ENCODE assay signal across 13 mouse cellular contexts in genomic region chr4:53197842-53198241, GRCm38 (mm10). TPM values are rescaled to one million over a fixed set of nuclear protein-coding genes. Genes with fewer than 3 reads are reported as not detected.
DNase-seq lines count a peak whose midpoint lies in the region.
"Had no signal": no experiment of that assay in that cellular context is flagged by ENCODE, and none has a peak within 500 bp of the region (broad histone marks: within the 10 kb centered on the region; RNA-seq: fewer than 3 reads in every experiment).

No protein-coding gene starts in this region.

- intact Hi-C loops in heart, postnatal 25 days (cut with DNase I), result loop anchor here (2.0 to 10.0 kb wide), 4 partner anchors 19 to 397 kb away; no protein-coding TSS in a partner anchor
- intact Hi-C loops in heart, postnatal 10 days (cut with DNase I), result loop anchor here (2.0 kb wide), 1 partner anchor 21 kb away; no protein-coding TSS in a partner anchor

- peak; percentile 35 for DNase-seq in adrenal gland, adult 2 months
- DNase-seq in adrenal gland, postnatal 4 days (ENCODE audit: low spot score in 2 of 2), result no peak
- DNase-seq in heart, adult 9 months (ENCODE audit: low spot score in 2 of 2), result peak; percentile 40 to 43
- DNase-seq in heart, postnatal 25 days (ENCODE audit: low spot score), result no peak
- peak; percentile 28 to 32 for DNase-seq in heart, postnatal 10 days
- peak; percentile 63 for DNase-seq in skeletal muscle tissue, adult 2 months (ENCODE audit: low read depth, low spot score)
- no peak for DNase-seq in frontal cortex, postnatal 25 days (ENCODE audit: low spot score in 2 of 2)
- DNase-seq in B cell, adult 2 months, result no peak
- DNase-seq: cerebellum, postnatal 14 days; embryo, embryonic 11 days; layer of hippocampus, postnatal 36 days; liver; lung, embryonic 14.5 days had no signal

RNA-seq across cellular contexts. Expression of gene Abca1, which starts 38.1 kb away (rescaled TPM):
- 100 to 1,000 TPM; 137 to 213 TPM for total RNA-seq in adrenal gland, adult 2 months (2021)
- 15.7 and 27.8 TPM in 2 replicates for polyA plus RNA-seq in adrenal gland, adult 2 months (2012; rRNA removed)
- 100 to 1,000 TPM; 117 to 127 TPM for total RNA-seq in adrenal gland, postnatal 4 days (2021)
- total RNA-seq in heart, postnatal 25 days (2021), result 10 to 100 TPM; 13.6 to 19.7 TPM
- total RNA-seq in heart, postnatal 10 days (2021), result 10 to 100 TPM; 16.1 to 18.2 TPM

Comparison
In these comparisons a context has a peak if more than half of its experiments do, and no peak if none do; other contexts are left out.
1. DNase-seq: peak in adrenal gland, adult 2 months (single experiment), heart, adult 9 months (2 of 2), heart, postnatal 10 days (2 of 2) and skeletal muscle tissue, adult 2 months (single experiment); none in adrenal gland, postnatal 4 days (0 of 2), heart, postnatal 25 days (single experiment), frontal cortex, postnatal 25 days (0 of 2) and B cell, adult 2 months (0 of 2).
2. RNA of gene Abca1, which starts 38.1 kb away (total RNA-seq): 137 to 213 TPM in adrenal gland, adult 2 months and 117 to 127 TPM in adrenal gland, postnatal 4 days; 13.6 to 19.7 TPM in heart, postnatal 25 days and 16.1 to 18.2 TPM in heart, postnatal 10 days; every median in the first group is over 4 times any median in the second.